Mouse (Mus musculus) liver, postnatal 0 days (tissue): ENCODE measurements around the gene Ppp6r3.

Source experiments
- CTCF ChIP-seq: sonication (generic); IDR thresholded peaks from 2 replicates; pipeline ENCODE4 v1.5.1; 2016; ENCODE audit warnings: antibody characterized with exemption, low read depth
- EP300 ChIP-seq: IDR thresholded peaks from 2 replicates; pipeline ENCODE4 v1.6.1; 2016; ENCODE audit warnings: antibody characterized with exemption, low read depth, mild to moderate bottlenecking

- TF ChIP-seq EP300 (no peak), CTCF (no peak)
Observed at GRCm38 (mm10) chr19:3422488-3422887, 153.1 kb downstream of the Ppp6r3 start.
